Mouse (Mus musculus) lung, postnatal 0 days (tissue): ENCODE results near the gene Hoxd10.
A peak's percentile ranks its signal among the peaks of the same experiment; 100 is the strongest.

ENCODE experiments used
- CTCF ChIP-seq: IDR thresholded peaks from 2 replicates; pipeline ENCODE4 v1.5.1; 2016; ENCODE audit warnings: antibody characterized with exemption, mild to moderate bottlenecking
- EP300 ChIP-seq: IDR thresholded peaks from 2 replicates; pipeline ENCODE4 v1.6.1; 2016; ENCODE audit warnings: antibody characterized with exemption, mild to moderate bottlenecking, control low read depth

DNA sequence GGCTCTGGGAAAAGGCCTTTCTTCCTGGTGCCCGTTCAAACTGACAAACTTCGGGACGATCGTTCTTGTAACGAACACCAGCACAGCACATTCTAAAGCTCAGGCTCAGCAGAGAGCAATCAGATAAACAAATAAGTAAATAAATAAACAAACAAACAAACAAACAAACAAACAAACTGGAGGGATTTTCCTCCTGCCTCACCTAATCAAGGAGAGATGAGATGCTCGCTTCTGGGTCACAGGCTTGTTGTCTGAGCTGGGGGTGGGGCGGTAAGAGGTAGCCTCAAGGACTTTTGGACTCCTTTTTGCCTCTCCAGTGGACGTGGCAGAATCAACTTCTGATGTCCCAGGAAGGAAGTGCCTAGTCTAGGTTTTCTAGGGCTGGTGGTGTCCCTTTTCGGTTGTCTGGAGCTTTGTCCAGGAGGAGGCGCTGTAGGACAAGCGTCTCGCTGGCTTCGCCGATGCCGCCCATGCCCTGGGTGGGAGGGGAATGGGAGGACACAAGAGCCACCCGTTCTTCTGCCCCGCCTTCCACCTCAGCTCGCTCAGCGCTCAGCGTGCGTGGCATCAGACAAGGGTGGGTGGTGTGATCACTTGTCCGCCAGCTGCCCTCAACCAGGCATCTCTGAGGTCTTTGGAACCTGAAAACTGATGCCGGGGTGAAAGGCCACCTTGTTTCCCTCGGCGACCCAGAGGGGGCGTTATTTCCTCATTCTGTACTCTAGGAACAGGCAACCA, 23.9 kb downstream of the Hoxd10 start:
- TF ChIP-seq EP300 = no peak
- peak; percentile 90 for TF ChIP-seq CTCF
